Mouse (Mus musculus) embryonic facial prominence, embryonic 15.5 days (tissue): ENCODE measurements around the gene Hint2. TPM values are rescaled to one million over a fixed set of nuclear protein-coding genes. Genes with fewer than 3 reads are reported as not detected.

Experiments
- ATAC-seq: fragments of 200-750 bp; cut with Nextera tagmentation; 2 replicates; pipeline ENCODE4 v1.8.0; 2017; ENCODE audit warnings: low read depth, moderate TSS enrichment; ENCODE audit not compliant: insufficient number of reproducible peaks, low FRiP score, low TSS enrichment
- H3K27ac ChIP-seq: fragments of 300-500 bp; sonication (generic); replicated peaks from 2 replicates; pipeline ENCODE4 v1.5.1; 2015; ENCODE audit warnings: mild to moderate bottlenecking, inconsistent platforms
- H3K27me3 ChIP-seq: fragments of 300-500 bp; sonication (generic); 2 replicates; pipeline ENCODE4 v1.6.1; 2015; ENCODE audit warnings: inconsistent platforms
- H3K36me3 ChIP-seq: fragments of 300-500 bp; sonication (generic); 2 replicates; pipeline ENCODE4 v1.6.1; 2015; ENCODE audit warnings: mild to moderate bottlenecking, inconsistent platforms
- H3K4me1 ChIP-seq: fragments of 300-500 bp; sonication (generic); 2 replicates; pipeline ENCODE4 v1.6.1; 2015; ENCODE audit warnings: inconsistent platforms
- H3K4me2 ChIP-seq: fragments of 300-500 bp; sonication (generic); replicated peaks from 2 replicates; pipeline ENCODE4 v1.6.1; 2015; ENCODE audit warnings: mild to moderate bottlenecking, inconsistent platforms
- H3K4me3 ChIP-seq: fragments of 300-500 bp; sonication (generic); replicated peaks from 2 replicates; pipeline ENCODE4 v1.5.1; 2015; ENCODE audit warnings: mild to moderate bottlenecking, inconsistent platforms
- H3K9ac ChIP-seq: fragments of 300-500 bp; sonication (generic); 2 replicates; pipeline ENCODE4 v1.6.1; 2015; ENCODE audit warnings: inconsistent platforms
- H3K9me3 ChIP-seq: fragments of 300-500 bp; sonication (generic); replicated peaks from 2 replicates; pipeline ENCODE4 v1.6.1; 2016; ENCODE audit warnings: inconsistent platforms
- WGBS: fragments of 180-500 bp; shearing (Covaris S2); methylation state at CpG from one replicate; pipeline ENCODE4 v1.1.7; 2015; 5-methylcytosine and 5-hydroxymethylcytosine counted together
- polyA plus RNA-seq: library from polyadenylated mRNA; unstranded; fragments of >200 nt; fragmentation: Nextera tagmentation; extraction: Ambion mirVana; gene quantifications from 2 replicates; pipeline ENCODE4 v1.2.1, GENCODE M21; 2015

The Hint2 gene
- polyA plus RNA-seq, 1 experiment from 2014 or later = 88.1 TPM

- Histone ChIP-seq H3K36me3 (no peaks in the 10 kb centered on the region), H3K9ac (peak within 1 kb of the TSS; percentile 73), H3K9me3 (no peaks in the 10 kb centered on the region), H3K27ac (peak within 1 kb of the TSS; percentile 88), H3K4me2 (peak within 1 kb of the TSS; percentile 82), H3K27me3 (no peaks in the 10 kb centered on the region), H3K4me3 (peak within 1 kb of the TSS; percentile 72), H3K4me1 (peaks cover 33% of the 10 kb centered on the region)
- peak; percentile 66 for ATAC-seq
- whole genome bisulfite sequencing = under 1% methylated on average over 40 of the region's 70 CpGs
Measured at GRCm38 (mm10) chr4:43631046-43631955, 25.0 kb downstream of the Hint2 start, which contains the start of gene Npr2. Gene Npr2 (plus strand): TSS chr4:43631935.

GRCm38 (mm10) chr4:43630671-43631045 is 25.6 kb downstream of the Hint2 start:
- 16% methylated on average over 5 of the region's 5 CpGs for WGBS
- Histone ChIP-seq H3K9me3 (no peaks in the 10 kb centered on the region), H3K9ac (no peak overlapping the region), H3K27ac (peak overlapping the region; percentile 88), H3K4me1 (peaks cover 33% of the 10 kb centered on the region), H3K36me3 (no peaks in the 10 kb centered on the region), H3K4me2 (peak overlapping the region; percentile 82), H3K4me3 (peak overlapping the region; percentile 72), H3K27me3 (no peaks in the 10 kb centered on the region)
- ATAC-seq = no peak

GRCm38 (mm10) chr4:43630030-43630581 is 26.2 kb downstream of the Hint2 start:
- Histone ChIP-seq H3K27me3 (no peaks in the 10 kb centered on the region), H3K27ac (peak overlapping the region; percentile 88; the same call in 1 of the 2 replicates), H3K4me3 (no peak overlapping the region; the same call in 1 of the 2 replicates), H3K9ac (no peak overlapping the region), H3K4me1 (peaks cover 33% of the 10 kb centered on the region), H3K9me3 (peaks cover 5% of the 10 kb centered on the region; the same call in 1 of the 2 replicates), H3K36me3 (no peaks in the 10 kb centered on the region), H3K4me2 (peak overlapping the region; percentile 34)
- no peak for ATAC-seq
- WGBS = under 1% methylated on average over 5 of the region's 5 CpGs

GRCm38 (mm10) chr4:43629106-43629817 is 27.0 kb downstream of the Hint2 start:
- Histone ChIP-seq H3K27me3 (no peaks in the 10 kb centered on the region), H3K36me3 (no peaks in the 10 kb centered on the region), H3K9ac (no peak overlapping the region), H3K4me3 (no peak overlapping the region), H3K27ac (no peak overlapping the region), H3K4me1 (peaks cover 33% of the 10 kb centered on the region), H3K4me2 (no peak overlapping the region), H3K9me3 (peaks cover 12% of the 10 kb centered on the region; the same call in 1 of the 2 replicates)
- 41% methylated on average over 20 of the region's 20 CpGs for WGBS
- ATAC-seq = no peak

GRCm38 (mm10) chr4:43620146-43620778 is 36.0 kb downstream of the Hint2 start:
- Histone ChIP-seq H3K9ac (no peak overlapping the region), H3K27me3 (no peaks in the 10 kb centered on the region)
- 84% methylated on average over 4 of the region's 4 CpGs for WGBS

GRCm38 (mm10) chr4:43613060-43613730 is 43.1 kb downstream of the Hint2 start:
- no peaks in the 10 kb centered on the region for H3K9me3 ChIP-seq
- H3K4me1 ChIP-seq = no peaks in the 10 kb centered on the region
- 40% methylated on average over 3 of the region's 3 CpGs for WGBS
- H3K27ac ChIP-seq = no peak overlapping the region
- no peak overlapping the region for H3K4me3 ChIP-seq
- H3K36me3 ChIP-seq = no peaks in the 10 kb centered on the region
- H3K4me2 ChIP-seq = no peak overlapping the region
- H3K9ac ChIP-seq = no peak overlapping the region
- no peak for ATAC-seq
- H3K27me3 ChIP-seq = no peaks in the 10 kb centered on the region

More at GRCm38 (mm10) chr4:43620146-43620778, 36.0 kb downstream of the Hint2 start:
- no peak overlapping the region for H3K4me2 ChIP-seq
- peaks cover 9% of the 10 kb centered on the region; the same call in 1 of the 2 replicates for H3K9me3 ChIP-seq
- no peak overlapping the region for H3K4me3 ChIP-seq
- H3K36me3 ChIP-seq = no peaks in the 10 kb centered on the region
- ATAC-seq = no peak
- H3K27ac ChIP-seq = no peak overlapping the region
- no peaks in the 10 kb centered on the region for H3K4me1 ChIP-seq

GRCm38 (mm10) chr4:43612534-43612933 is 43.7 kb downstream of the Hint2 start:
- Histone ChIP-seq H3K27me3 (no peaks in the 10 kb centered on the region), H3K27ac (no peak overlapping the region), H3K36me3 (no peaks in the 10 kb centered on the region), H3K4me1 (no peaks in the 10 kb centered on the region), H3K4me3 (no peak overlapping the region), H3K9ac (no peak overlapping the region), H3K9me3 (no peaks in the 10 kb centered on the region), H3K4me2 (no peak overlapping the region)
- WGBS = 68% methylated on average over 10 of the region's 10 CpGs
- no peak for ATAC-seq

GRCm38 (mm10) chr4:43604751-43605685 is 51.2 kb downstream of the Hint2 start:
- H3K9ac ChIP-seq = no peak overlapping the region

More at GRCm38 (mm10) chr4:43604751-43605685, 51.2 kb downstream of the Hint2 start:
- Histone ChIP-seq H3K4me1 (no peaks in the 10 kb centered on the region), H3K27me3 (no peaks in the 10 kb centered on the region), H3K4me3 (no peak overlapping the region), H3K27ac (no peak overlapping the region), H3K4me2 (no peak overlapping the region), H3K36me3 (no peaks in the 10 kb centered on the region), H3K9me3 (no peaks in the 10 kb centered on the region)
- WGBS = 72% methylated on average over 9 of the region's 9 CpGs
- ATAC-seq = no peak
